Mouse (Mus musculus): ENCODE results near the gene Dact3. TPM values are rescaled to one million over a fixed set of nuclear protein-coding genes. Genes with fewer than 3 reads are reported as not detected.

Dact3 gene
- total and polyA plus RNA-seq, 3 experiments = 0.31 to 2.1 TPM; not detected in 1

- no peaks in the 10 kb centered on the region for H3K9me3 ChIP-seq (replicated peaks; ENCODE audit: insufficient read depth, low read length)
- no peaks in the 10 kb centered on the region for H3K27me3 ChIP-seq (ENCODE audit: control insufficient read depth in 1 of 2, insufficient read depth in 2 of 2, low read length in 2 of 2)
- no peak overlapping the region for H3K4me3 ChIP-seq (ENCODE audit: control insufficient read depth in 1 of 2, insufficient read depth in 1 of 2, low read depth in 2 of 2, low read length in 2 of 2)
- H3K36me3 ChIP-seq (ENCODE audit: control insufficient read depth in 1 of 2, insufficient read depth in 2 of 2, low read length in 2 of 2) = no peaks in the 10 kb centered on the region
- no peak for TF ChIP-seq ELF1 (IDR thresholded peaks at IDR 0.05; ENCODE audit: low read depth, low read length)
- no peak for TF ChIP-seq TCF12 (IDR thresholded peaks at IDR 0.05; ENCODE audit: low read depth, low read length)
- no peak for TF ChIP-seq ETS1 (IDR thresholded peaks at IDR 0.05; ENCODE audit: low read depth, low read length)
- no peak for TF ChIP-seq HCFC1 (IDR thresholded peaks at IDR 0.05; ENCODE audit: low read depth, low read length)
- no peak for TF ChIP-seq ZC3H11A (IDR thresholded peaks at IDR 0.05; ENCODE audit: low read depth, low read length)
- no peak for TF ChIP-seq MYB (IDR thresholded peaks at IDR 0.05; ENCODE audit: low read depth, low read length)
- no peak for TF ChIP-seq EP300 (IDR thresholded peaks at IDR 0.05; ENCODE audit: low read depth in 1 of 2, low read length in 2 of 2)
- H3K79me2 ChIP-seq (ENCODE audit: control insufficient read depth, insufficient read depth, low read length, poor library complexity) = no peaks in the 10 kb centered on the region
- no peak for DNase-seq (ENCODE audit: low read depth, low spot score)
- no peak overlapping the region for H3K27ac ChIP-seq (ENCODE audit: control insufficient read depth, low read depth, low read length)
- no peak overlapping the region for H3K9ac ChIP-seq (ENCODE audit: control insufficient read depth, low read depth, low read length, poor library complexity, severe bottlenecking)
- H3K4me1 ChIP-seq (ENCODE audit: control insufficient read depth in 1 of 2, insufficient read depth in 2 of 2, low read length in 2 of 2) = peaks cover 3 to 5% of the 10 kb centered on the region in 2 experiments; a peak in 2 of 4 replicates
Measured at GRCm38 (mm10) chr7:16883162-16883561, 8.0 kb downstream of the Dact3 start.

GRCm38 (mm10) chr7:16884334-16884733 is 9.2 kb downstream of the Dact3 start:
- no peak for TF ChIP-seq ZKSCAN1 (IDR thresholded peaks at IDR 0.05; ENCODE audit: low read depth, low read length)
- no peak for TF ChIP-seq MAX (IDR thresholded peaks at IDR 0.05; ENCODE audit: low read length)
- TF ChIP-seq MEF2A (IDR thresholded peaks at IDR 0.05; ENCODE audit: extremely low read depth, insufficient replicate concordance, low read depth, low read length, poor library complexity, severe bottlenecking) = no peak
- no peak for TF ChIP-seq MYB (IDR thresholded peaks at IDR 0.05; ENCODE audit: low read depth, low read length)
- TF ChIP-seq USF1 (IDR thresholded peaks at IDR 0.05; ENCODE audit: low read depth, low read length) = no peak
- no peak for TF ChIP-seq TCF12 (IDR thresholded peaks at IDR 0.05; ENCODE audit: low read depth, low read length)
- no peak for TF ChIP-seq NRF1 (IDR thresholded peaks at IDR 0.05; ENCODE audit: insufficient read depth, low read depth, low read length, poor library complexity, severe bottlenecking)
- TF ChIP-seq RAD21 (IDR thresholded peaks at IDR 0.05; ENCODE audit: low read depth, low read length) = no peak
- no peak for TF ChIP-seq POLR2AphosphoS2 (IDR thresholded peaks at IDR 0.05; ENCODE audit: low read length)
- TF ChIP-seq BHLHE40 (IDR thresholded peaks at IDR 0.05; ENCODE audit: borderline replicate concordance, low read depth, low read length) = no peak
- TF ChIP-seq TAL1 (IDR thresholded peaks at IDR 0.05; ENCODE audit: low read length) = no peak
- TF ChIP-seq SIN3A (IDR thresholded peaks at IDR 0.05; ENCODE audit: low read length) = no peak
- TF ChIP-seq JUND (IDR thresholded peaks at IDR 0.05; ENCODE audit: low read depth, low read length) = no peak
- no peak for TF ChIP-seq UBTF (IDR thresholded peaks at IDR 0.05; ENCODE audit: borderline replicate concordance, insufficient read depth, low read depth, low read length)
- no peak for TF ChIP-seq MAZ (IDR thresholded peaks at IDR 0.05; ENCODE audit: low read depth, low read length)
- Histone ChIP-seq H3K4me1 (ENCODE audit: control insufficient read depth in 1 of 2, insufficient read depth in 2 of 2, low read length in 2 of 2) (peaks cover 3 to 5% of the 10 kb centered on the region in 2 experiments; a peak in 2 of 4 replicates), H3K9ac (ENCODE audit: control insufficient read depth, low read depth, low read length, poor library complexity, severe bottlenecking) (no peak overlapping the region), H3K79me2 (ENCODE audit: control insufficient read depth, insufficient read depth, low read length, poor library complexity) (no peaks in the 10 kb centered on the region), H3K27me3 (ENCODE audit: control insufficient read depth in 1 of 2, insufficient read depth in 2 of 2, low read length in 2 of 2) (no peaks in the 10 kb centered on the region), H3K27ac (ENCODE audit: control insufficient read depth, low read depth, low read length) (no peak overlapping the region), H3K4me3 (ENCODE audit: control insufficient read depth in 1 of 2, insufficient read depth in 1 of 2, low read depth in 2 of 2, low read length in 2 of 2) (no peak overlapping the region), H3K36me3 (ENCODE audit: control insufficient read depth in 1 of 2, insufficient read depth in 2 of 2, low read length in 2 of 2) (no peaks in the 10 kb centered on the region), H3K9me3 (replicated peaks; ENCODE audit: insufficient read depth, low read length) (no peaks in the 10 kb centered on the region)
- DNase-seq (ENCODE audit: low read depth, low spot score) = no peak

Measured in MEL (cell line).